Mouse (Mus musculus) kidney, embryonic 15.5 days (tissue): ENCODE measurements around the gene Ugt1a5. TPM values are rescaled to one million over a fixed set of nuclear protein-coding genes. Genes with fewer than 3 reads are reported as not detected.
"Not testable (repeated sequence)": the region's sequence is repeated elsewhere in the genome, so short reads cannot be mapped to it uniquely, and the experiment has no call there.

ENCODE experiments used
- ATAC-seq: fragments of 200-750 bp; cut with Nextera tagmentation; replicated peaks from 2 replicates; pipeline ENCODE4 v1.8.0; 2017; ENCODE audit warnings: moderate TSS enrichment; ENCODE audit not compliant: low FRiP score
- H3K27ac ChIP-seq: fragments of 300-500 bp; sonication (generic); 2 replicates; pipeline ENCODE4 v1.5.1; 2015; ENCODE audit warnings: mild to moderate bottlenecking, inconsistent platforms
- H3K27me3 ChIP-seq: fragments of 300-500 bp; sonication (generic); 2 replicates; pipeline ENCODE4 v1.6.1; 2015; ENCODE audit warnings: inconsistent platforms
- H3K36me3 ChIP-seq: fragments of 300-500 bp; sonication (generic); 2 replicates; pipeline ENCODE4 v1.6.1; 2015; ENCODE audit warnings: inconsistent platforms
- H3K4me1 ChIP-seq: fragments of 300-500 bp; sonication (generic); 2 replicates; pipeline ENCODE4 v1.6.1; 2015; ENCODE audit warnings: inconsistent platforms
- H3K4me2 ChIP-seq: fragments of 300-500 bp; sonication (generic); 2 replicates; pipeline ENCODE4 v1.6.1; 2015; ENCODE audit warnings: moderate library complexity, mild to moderate bottlenecking, inconsistent platforms
- H3K4me3 ChIP-seq: fragments of 300-500 bp; sonication (generic); replicated peaks from 2 replicates; pipeline ENCODE4 v1.5.1; 2015; ENCODE audit warnings: mild to moderate bottlenecking, inconsistent platforms
- H3K9ac ChIP-seq: fragments of 300-500 bp; sonication (generic); 2 replicates; pipeline ENCODE4 v1.6.1; 2015; ENCODE audit warnings: mild to moderate bottlenecking, inconsistent platforms
- H3K9me3 ChIP-seq: fragments of 300-500 bp; sonication (generic); replicated peaks from 2 replicates; pipeline ENCODE4 v1.6.1; 2016; ENCODE audit warnings: inconsistent platforms
- WGBS: fragments of 180-500 bp; shearing (Covaris S2); methylation state at CpG from one replicate; pipeline ENCODE4 v1.1.7; 2015; ENCODE audit warnings: mixed read lengths; 5-methylcytosine and 5-hydroxymethylcytosine counted together
- polyA plus RNA-seq: library from polyadenylated mRNA; unstranded; fragments of >200 nt; fragmentation: Nextera tagmentation; extraction: Ambion mirVana; gene quantifications from 2 replicates; pipeline ENCODE4 v1.2.1, GENCODE M21; 2015

Ugt1a5 gene
- polyA plus RNA-seq, 1 experiment from 2014 or later, result not detected

- no peak overlapping the region for H3K4me3 ChIP-seq
- no peak overlapping the region for H3K27ac ChIP-seq
- ATAC-seq, result no peak
- H3K36me3 ChIP-seq, result no peaks in the 10 kb centered on the region
- H3K9me3 ChIP-seq, result peaks cover 46% of the 10 kb centered on the region
- 39% methylated on average over 3 of the region's 3 CpGs for WGBS
- no peak overlapping the region for H3K4me2 ChIP-seq
- no peak overlapping the region for H3K9ac ChIP-seq
- no peaks in the 10 kb centered on the region for H3K27me3 ChIP-seq
- no peaks in the 10 kb centered on the region for H3K4me1 ChIP-seq
Observed at GRCm38 (mm10) chr1:88217576-88217975, 51.8 kb downstream of the Ugt1a5 start.

GRCm38 (mm10) chr1:88218051-88218450, 52.2 kb downstream of the Ugt1a5 start:
- peaks cover 41% of the 10 kb centered on the region for H3K9me3 ChIP-seq
- 75% methylated on average over 9 of the region's 9 CpGs for WGBS
- no peaks in the 10 kb centered on the region for H3K36me3 ChIP-seq
- no peak overlapping the region for H3K27ac ChIP-seq
- no peaks in the 10 kb centered on the region for H3K4me1 ChIP-seq
- ATAC-seq, result no peak
- H3K9ac ChIP-seq, result no peak overlapping the region
- no peak overlapping the region for H3K4me3 ChIP-seq
- no peaks in the 10 kb centered on the region for H3K27me3 ChIP-seq
- H3K4me2 ChIP-seq, result no peak overlapping the region

GRCm38 (mm10) chr1:88218591-88218990, 52.8 kb downstream of the Ugt1a5 start:
- Histone ChIP-seq H3K27me3 (no peaks in the 10 kb centered on the region), H3K27ac (no peak overlapping the region), H3K4me3 (no peak overlapping the region), H3K9me3 (peaks cover 36% of the 10 kb centered on the region), H3K4me1 (no peaks in the 10 kb centered on the region), H3K9ac (no peak overlapping the region), H3K4me2 (no peak overlapping the region), H3K36me3 (no peaks in the 10 kb centered on the region)
- no peak for ATAC-seq
- WGBS, result 52% methylated on average over 4 of the region's 4 CpGs

GRCm38 (mm10) chr1:88219054-88219453, 53.2 kb downstream of the Ugt1a5 start:
- WGBS, result 14% methylated on average over 1 of the region's 1 CpGs
- H3K9me3 ChIP-seq, result peaks cover 31% of the 10 kb centered on the region
- no peaks in the 10 kb centered on the region for H3K27me3 ChIP-seq
- ATAC-seq, result no peak
- H3K4me1 ChIP-seq, result no peaks in the 10 kb centered on the region
- H3K9ac ChIP-seq, result no peak overlapping the region
- no peak overlapping the region for H3K4me3 ChIP-seq
- no peak overlapping the region for H3K27ac ChIP-seq
- H3K36me3 ChIP-seq, result no peaks in the 10 kb centered on the region
- no peak overlapping the region for H3K4me2 ChIP-seq

GRCm38 (mm10) chr1:88220336-88220735, 54.5 kb downstream of the Ugt1a5 start:
- ATAC-seq, result no peak
- Histone ChIP-seq H3K4me1 (no peaks in the 10 kb centered on the region), H3K9ac (no peak overlapping the region), H3K9me3 (peaks cover 21% of the 10 kb centered on the region), H3K4me3 (no peak overlapping the region), H3K27me3 (no peaks in the 10 kb centered on the region), H3K27ac (no peak overlapping the region), H3K4me2 (no peak overlapping the region), H3K36me3 (no peaks in the 10 kb centered on the region)

GRCm38 (mm10) chr1:88222216-88222615, 56.4 kb downstream of the Ugt1a5 start:
- Histone ChIP-seq H3K36me3 (no peaks in the 10 kb centered on the region), H3K9me3 (peaks cover 25% of the 10 kb centered on the region), H3K9ac (no peak overlapping the region), H3K4me2 (no peak overlapping the region), H3K4me1 (no peaks in the 10 kb centered on the region), H3K4me3 (no peak overlapping the region), H3K27ac (no peak overlapping the region), H3K27me3 (no peaks in the 10 kb centered on the region)
- 57% methylated on average over 2 of the region's 2 CpGs for WGBS
- ATAC-seq, result no peak

GRCm38 (mm10) chr1:88223011-88223515, 57.3 kb downstream of the Ugt1a5 start:
- not testable (repeated sequence) for H3K4me3 ChIP-seq, H3K27me3 ChIP-seq, H3K9ac ChIP-seq, H3K36me3 ChIP-seq, ATAC-seq, H3K27ac ChIP-seq, H3K4me1 ChIP-seq, H3K4me2 ChIP-seq
- H3K9me3 ChIP-seq, result peaks cover 27% of the 10 kb centered on the region

- no peak for ATAC-seq
- H3K9ac ChIP-seq, result no peak overlapping the region
- H3K4me1 ChIP-seq, result no peaks in the 10 kb centered on the region
- 60% methylated on average over 1 of the region's 1 CpGs for WGBS
- no peaks in the 10 kb centered on the region for H3K27me3 ChIP-seq
- no peak overlapping the region for H3K27ac ChIP-seq
- H3K4me2 ChIP-seq, result no peak overlapping the region
- peaks cover 32% of the 10 kb centered on the region for H3K9me3 ChIP-seq
- H3K36me3 ChIP-seq, result no peaks in the 10 kb centered on the region
- H3K4me3 ChIP-seq, result no peak overlapping the region
Observed at GRCm38 (mm10) chr1:88223591-88223990, 57.8 kb downstream of the Ugt1a5 start.

GRCm38 (mm10) chr1:88224029-88224776, 58.4 kb downstream of the Ugt1a5 start:
- no peak overlapping the region for H3K27ac ChIP-seq
- no peak overlapping the region for H3K4me3 ChIP-seq
- H3K9me3 ChIP-seq, result peaks cover 38% of the 10 kb centered on the region
- H3K9ac ChIP-seq, result no peak overlapping the region
- H3K4me2 ChIP-seq, result no peak overlapping the region
- H3K4me1 ChIP-seq, result no peaks in the 10 kb centered on the region
- H3K27me3 ChIP-seq, result no peaks in the 10 kb centered on the region
- H3K36me3 ChIP-seq, result no peaks in the 10 kb centered on the region
- 68% methylated on average over 2 of the region's 2 CpGs for WGBS
- ATAC-seq, result no peak

- not testable (repeated sequence) for H3K4me2 ChIP-seq, H3K27ac ChIP-seq, H3K36me3 ChIP-seq, H3K4me1 ChIP-seq, H3K9ac ChIP-seq, H3K27me3 ChIP-seq, H3K4me3 ChIP-seq, ATAC-seq
- WGBS, result 37% methylated on average over 2 of the region's 2 CpGs
- peaks cover 49% of the 10 kb centered on the region for H3K9me3 ChIP-seq
Observed at GRCm38 (mm10) chr1:88225301-88225700, 59.5 kb downstream of the Ugt1a5 start.

- H3K9me3 ChIP-seq, result peaks cover 54% of the 10 kb centered on the region
Observed at GRCm38 (mm10) chr1:88225741-88226140, 59.9 kb downstream of the Ugt1a5 start.

GRCm38 (mm10) chr1:88226670-88227379, 61.0 kb downstream of the Ugt1a5 start, which contains the start of gene Mroh2a:
Gene Mroh2a (plus strand): TSS chr1:88226986.
- Histone ChIP-seq H3K4me1 (no peaks in the 10 kb centered on the region), H3K27me3 (no peaks in the 10 kb centered on the region), H3K27ac (no peak within 1 kb of the TSS), H3K4me3 (no peak within 1 kb of the TSS), H3K4me2 (no peak within 1 kb of the TSS), H3K9ac (no peak within 1 kb of the TSS), H3K9me3 (peaks cover 63% of the 10 kb centered on the region), H3K36me3 (no peaks in the 10 kb centered on the region)
- WGBS, result 58% methylated on average over 5 of the region's 5 CpGs
- no peak for ATAC-seq

More at GRCm38 (mm10) chr1:88225741-88226140, 59.9 kb downstream of the Ugt1a5 start:
- ATAC-seq, result no peak
- H3K4me3 ChIP-seq, result no peak overlapping the region
- no peaks in the 10 kb centered on the region for H3K36me3 ChIP-seq
- H3K4me1 ChIP-seq, result no peaks in the 10 kb centered on the region
- no peak overlapping the region for H3K4me2 ChIP-seq
- no peak overlapping the region for H3K27ac ChIP-seq
- no peak overlapping the region for H3K9ac ChIP-seq
- no peaks in the 10 kb centered on the region for H3K27me3 ChIP-seq
